Mouse (Mus musculus): ENCODE results near the gene Map2k4.

Gene Map2k4

DNA sequence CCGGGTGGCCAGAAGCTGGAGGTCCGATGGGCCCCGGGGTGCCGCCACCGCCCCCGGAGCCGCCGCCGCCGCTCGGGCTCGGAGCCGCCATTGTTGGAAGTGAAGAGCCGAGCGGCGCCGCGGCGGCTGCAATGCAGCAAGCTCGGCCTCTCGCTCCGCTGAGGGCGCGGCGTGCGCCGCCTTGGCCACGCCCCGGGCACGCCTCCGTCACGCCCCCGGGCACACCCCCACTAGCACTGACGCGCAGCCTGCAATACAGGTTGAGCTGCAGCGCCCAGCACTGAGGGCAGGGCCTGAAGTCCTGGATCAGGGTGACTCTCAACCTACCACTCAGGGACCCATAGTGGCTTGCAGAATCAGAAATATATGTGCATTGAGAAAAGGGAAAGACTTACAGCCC, at the start of gene Map2k4:
Gene Map2k4, minus strand, starts transcription at position 144 of the 400 bp plus-strand sequence.
- peak; percentile 92 for DNase-seq (ENCODE audit: low spot score)

DNA sequence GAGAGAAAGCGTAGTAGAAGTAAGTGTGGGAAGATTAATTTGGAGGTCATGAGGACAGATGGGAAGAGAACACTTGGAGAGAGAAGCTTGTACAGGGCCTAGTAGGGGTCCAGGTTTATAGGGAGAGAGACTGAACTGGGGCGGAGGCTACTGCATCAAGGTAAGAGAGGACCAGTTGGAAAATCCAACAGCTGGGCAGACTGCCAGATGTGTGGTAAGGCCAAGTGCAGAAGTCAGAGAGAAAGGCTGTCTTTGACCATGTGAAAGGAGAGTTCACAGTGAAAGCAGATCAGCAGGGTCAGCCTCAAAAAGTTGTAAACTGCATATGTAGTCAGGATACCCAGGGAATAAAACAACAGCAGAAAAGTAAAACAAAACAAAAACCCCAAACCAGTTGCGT, 36.5 kb upstream of the Map2k4 start:
- DNase-seq (ENCODE audit: low spot score): no peak

DNA sequence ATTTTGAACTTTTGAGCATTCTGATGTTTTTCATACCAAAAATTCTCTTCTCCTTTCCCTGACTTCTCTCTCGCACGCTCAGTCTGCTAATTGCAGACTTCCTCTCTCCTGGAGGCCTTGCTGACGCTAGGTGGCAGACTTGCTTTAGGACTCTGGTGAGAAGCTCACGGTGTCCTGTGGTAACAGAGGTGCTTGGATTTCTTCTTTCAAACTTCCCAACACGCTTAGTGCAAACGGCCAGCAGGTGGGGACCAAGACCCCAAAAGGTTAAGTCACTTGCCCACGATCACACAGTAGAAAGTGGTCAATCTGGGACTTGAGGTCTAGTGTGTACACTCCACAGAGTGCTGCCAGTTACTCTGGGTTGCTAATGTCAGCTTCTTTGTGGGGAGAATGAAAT, 32.8 kb upstream of the Map2k4 start:
- peak; percentile 88 for DNase-seq (ENCODE audit: low spot score)

DNA sequence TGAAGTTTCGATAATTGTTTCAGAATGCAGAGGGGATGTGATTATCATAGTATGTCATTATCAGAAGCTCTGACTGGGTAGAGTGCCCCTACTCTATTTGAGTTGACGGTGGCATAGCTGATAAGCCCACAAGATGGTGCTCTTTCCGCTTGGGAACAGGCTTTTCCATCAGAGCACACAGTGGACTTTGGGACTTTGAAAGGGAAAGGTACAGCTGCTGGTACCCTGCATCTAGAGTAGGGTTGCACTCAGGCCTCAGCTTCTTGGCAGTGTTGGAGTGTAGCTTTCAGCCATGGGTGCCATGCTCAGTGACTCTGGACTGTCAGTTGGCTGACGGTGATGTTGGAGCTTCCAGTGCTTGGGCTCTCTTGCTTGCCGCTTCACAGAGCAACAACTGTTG, 32.2 kb upstream of the Map2k4 start:
- DNase-seq (ENCODE audit: low spot score): peak; percentile 39

DNA sequence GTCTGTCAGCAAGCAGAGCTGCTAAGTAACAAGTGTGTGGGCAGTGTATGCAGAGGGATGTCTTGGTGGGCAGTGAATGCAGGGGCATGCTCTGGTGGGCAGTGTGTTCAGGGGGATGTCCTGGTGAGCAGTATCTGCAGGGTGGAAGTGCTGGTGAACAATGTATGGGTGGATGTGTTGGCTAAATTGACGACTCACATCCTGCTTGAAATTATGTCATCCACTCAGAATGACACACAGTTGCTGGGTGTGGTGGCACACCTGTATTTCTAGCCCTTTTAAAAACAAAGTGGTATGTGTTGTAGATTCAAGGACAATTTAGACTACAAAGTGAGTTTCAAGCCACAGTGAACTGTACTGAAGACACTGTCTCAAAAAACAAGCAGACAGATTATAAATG, 30.1 kb upstream of the Map2k4 start:
- DNase-seq (ENCODE audit: low spot score): no peak

DNA sequence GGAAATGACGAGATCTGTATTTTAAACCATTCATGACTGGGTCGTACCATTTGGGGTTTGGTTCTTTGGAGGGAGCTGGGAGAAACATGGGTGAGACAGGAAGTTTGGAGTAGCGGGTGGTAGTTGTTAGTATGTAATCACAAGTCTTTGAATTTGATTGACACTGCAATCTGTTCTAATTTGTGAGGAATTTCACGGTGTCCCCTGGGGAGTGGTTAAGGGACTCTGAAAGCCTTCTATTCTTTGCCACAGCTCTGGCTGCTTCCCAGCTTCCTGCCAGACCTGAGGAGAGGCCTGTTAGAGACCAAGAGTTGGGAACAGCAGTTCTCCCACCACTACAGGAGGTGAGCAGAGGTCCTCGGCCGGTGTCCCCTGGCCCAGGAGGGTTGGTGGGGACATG, 28.1 kb upstream of the Map2k4 start:
- peak; percentile 15 for DNase-seq (ENCODE audit: low spot score)

DNA sequence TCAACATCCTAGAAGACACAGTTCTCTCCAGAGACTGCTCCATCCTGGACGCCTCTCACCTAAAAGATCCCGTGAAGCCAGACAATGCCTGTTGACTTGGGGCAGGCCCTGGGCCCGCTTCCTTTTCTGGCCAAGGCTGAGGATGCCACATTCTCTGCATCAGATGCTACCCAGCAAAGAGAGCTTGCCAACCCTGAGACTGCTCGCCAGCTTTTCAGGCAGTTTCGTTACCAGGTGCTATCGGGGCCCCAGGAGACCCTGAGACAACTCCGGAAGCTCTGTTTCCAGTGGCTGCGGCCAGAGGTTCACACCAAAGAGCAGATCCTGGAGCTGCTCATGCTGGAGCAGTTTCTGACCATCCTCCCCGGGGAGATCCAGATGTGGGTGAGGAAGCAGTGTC, 26.3 kb upstream of the Map2k4 start:
- DNase-seq (ENCODE audit: low spot score): no peak

DNA sequence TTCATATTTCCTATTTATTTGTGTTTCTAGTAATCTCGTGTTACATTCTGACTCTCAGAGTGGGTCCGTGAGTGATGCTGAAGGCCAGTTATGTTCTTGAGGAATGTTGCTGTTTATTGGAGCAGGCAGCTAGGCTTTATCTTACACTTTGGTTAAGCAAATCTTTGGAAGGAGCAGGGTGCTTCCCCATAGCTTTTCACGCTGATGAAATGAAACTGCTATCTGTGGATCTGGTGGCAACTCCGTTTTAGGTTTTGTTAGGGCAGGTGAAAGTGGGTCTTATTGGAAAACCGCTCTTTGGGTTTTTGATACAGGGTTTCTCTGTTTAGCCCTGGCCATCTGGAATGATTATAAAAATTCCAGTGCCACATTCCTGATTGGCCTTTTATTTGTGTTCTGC, 24.0 kb upstream of the Map2k4 start:
- no peak for DNase-seq (ENCODE audit: low spot score)

DNA sequence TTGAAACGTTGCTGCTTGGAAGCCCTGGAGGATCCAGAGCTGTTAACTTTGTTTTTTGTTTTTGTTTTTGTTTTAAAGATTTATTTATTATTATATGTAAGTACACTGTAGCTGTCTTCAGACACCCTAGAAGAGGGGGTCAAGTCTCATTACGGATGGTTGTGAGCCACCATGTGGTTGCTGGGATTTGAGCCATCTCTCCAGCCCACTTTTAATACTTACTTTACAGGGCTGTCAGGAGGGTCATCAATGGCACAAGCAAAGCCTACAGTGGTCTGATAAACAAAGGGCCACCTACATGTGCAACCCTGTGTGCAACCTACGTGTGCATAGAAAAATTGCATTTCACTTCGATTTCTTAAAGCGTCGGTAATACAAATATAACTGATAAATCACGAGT, 19.5 kb upstream of the Map2k4 start:
- no peak for DNase-seq (ENCODE audit: low spot score)

DNA sequence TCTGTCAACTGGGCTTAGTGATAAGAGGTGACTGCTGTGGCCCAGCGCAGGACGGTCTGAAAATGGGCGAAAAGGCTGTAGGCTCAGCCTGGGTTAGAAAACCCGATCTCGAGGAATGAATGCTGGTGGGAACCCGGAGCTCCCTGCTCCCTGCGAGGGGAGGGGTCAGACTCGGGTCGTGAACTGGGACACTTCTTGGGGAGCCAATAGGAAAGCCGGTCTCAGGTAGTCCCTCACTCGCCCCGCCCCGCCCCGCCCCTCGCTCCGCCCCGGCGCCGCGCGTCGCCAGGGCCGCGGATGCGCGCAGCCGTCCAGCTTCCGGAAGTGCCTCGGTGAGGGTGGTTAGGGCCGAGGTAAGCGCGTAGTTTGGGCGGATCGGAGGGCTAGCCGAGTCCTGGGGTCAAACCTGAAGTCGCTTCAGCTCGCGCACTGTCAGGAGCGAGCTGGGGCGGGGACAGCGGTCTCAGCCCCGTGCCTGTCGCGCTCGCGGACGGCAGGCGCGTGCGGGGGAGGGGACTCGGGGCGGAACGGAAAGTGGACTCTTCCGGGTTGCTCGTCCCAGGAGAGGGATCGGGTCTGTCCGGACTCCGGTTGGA, 18.9 kb upstream of the Map2k4 start, which contains the start of gene Zkscan6:
Gene Zkscan6, plus strand, starts transcription at position 267 of the 596 bp plus-strand sequence.
- peak; percentile 95 for DNase-seq (ENCODE audit: low spot score)

DNA sequence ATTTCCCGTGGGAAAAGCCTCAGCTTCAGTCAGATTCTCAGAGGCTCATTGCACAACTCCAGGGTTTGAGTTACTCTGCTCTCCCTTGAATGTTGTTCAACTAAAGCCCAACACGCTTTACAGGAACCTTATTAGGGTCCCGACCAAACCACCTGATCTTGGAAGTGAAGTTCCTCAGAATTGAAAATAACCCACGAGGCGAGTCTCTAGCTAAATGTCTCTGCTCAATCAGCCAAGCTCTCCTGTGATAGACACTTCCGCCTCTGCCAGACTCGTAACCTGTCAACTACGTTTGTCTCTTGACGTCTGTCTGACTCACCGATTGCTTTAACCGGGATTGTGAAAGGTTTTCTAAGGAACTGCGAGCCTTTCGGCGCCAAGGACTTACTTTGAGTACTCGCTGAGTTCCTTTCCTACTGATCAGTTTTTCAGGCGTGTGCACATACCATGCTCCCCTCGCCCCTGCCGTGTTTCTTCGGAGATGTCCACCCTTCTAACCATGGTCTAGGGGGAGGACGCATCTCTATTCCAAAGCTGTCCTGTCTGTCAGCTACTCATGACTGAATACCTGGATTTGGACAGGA, 18.3 kb upstream of the Map2k4 start:
- peak; percentile 50 for DNase-seq (ENCODE audit: low spot score)

DNA sequence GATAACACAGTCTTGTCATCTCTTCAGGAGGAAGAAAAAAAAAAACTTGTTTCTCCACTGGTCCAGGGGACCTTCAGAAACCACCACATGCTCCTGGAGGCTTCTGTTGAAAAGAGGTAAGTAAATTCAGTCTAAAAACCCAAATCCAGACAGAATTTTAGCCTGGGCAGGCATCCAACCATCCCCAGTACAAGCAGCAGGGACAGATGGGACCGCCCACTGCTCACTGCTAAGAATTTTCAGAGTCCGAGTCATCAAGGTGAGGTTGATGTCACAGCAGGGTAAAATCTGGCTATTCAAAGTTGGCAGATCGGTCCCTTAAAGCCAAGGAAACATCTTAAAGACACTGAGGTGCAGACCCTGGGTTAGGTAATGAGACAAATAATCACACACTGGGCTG, 13.8 kb upstream of the Map2k4 start:
- no peak for DNase-seq (ENCODE audit: low spot score)

DNA sequence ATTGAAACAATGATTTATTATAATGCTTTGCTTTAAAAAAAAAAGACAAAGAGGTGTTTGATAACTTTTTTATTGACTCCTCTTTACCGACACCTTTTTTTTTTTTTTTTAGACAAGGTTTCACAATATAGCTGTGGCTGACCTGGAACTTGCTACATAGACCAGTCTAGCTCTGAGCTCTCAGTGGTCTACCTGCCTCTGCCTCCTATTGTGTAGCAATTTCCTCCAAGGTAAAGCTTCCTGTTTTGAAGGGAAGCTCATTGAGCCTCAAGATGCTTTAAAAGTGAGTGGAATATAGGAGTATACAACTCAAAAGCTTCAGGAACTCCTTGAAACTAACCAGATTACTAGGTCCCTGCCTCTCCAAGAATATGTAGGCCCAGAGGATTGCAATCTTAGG, 7.8 kb upstream of the Map2k4 start:
- no peak for DNase-seq (ENCODE audit: low spot score)

DNA sequence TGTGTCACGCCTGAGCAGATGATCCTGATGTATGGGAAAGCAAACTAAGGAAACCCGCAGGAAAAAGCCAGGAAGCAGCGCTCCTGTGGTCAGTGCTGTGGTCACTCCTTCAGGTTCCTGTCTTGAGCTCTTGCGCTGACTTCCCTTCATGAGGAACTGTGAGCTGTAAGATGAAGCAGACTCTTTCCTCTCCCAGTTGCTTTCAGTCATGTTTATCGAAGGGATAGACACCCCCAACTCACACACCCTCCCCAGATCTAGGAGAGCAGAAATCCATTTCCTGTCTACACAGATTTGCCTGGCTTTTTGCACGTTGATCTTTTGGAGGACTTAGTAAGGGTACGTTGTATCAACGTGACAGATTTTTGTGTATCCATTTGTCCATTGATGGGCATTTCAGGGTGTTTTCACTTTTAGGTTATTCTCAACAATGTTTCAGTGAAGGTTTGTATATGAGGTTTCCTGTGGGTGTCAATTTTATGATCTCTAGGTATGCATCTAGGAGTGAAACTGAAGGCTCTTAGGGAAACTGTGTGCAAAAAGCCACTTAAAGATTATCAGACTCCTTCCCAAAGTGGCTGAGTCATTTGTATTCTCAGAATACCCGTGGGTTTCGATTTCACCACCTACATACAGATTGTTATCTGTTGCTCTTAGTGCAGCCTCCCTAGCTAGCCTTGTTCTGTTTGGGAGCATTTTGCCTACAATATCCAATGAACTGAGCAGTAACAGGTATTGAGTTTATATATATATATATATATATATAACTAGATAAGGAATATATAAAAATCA, 6.5 kb upstream of the Map2k4 start:
- DNase-seq (ENCODE audit: low spot score): no peak

DNA sequence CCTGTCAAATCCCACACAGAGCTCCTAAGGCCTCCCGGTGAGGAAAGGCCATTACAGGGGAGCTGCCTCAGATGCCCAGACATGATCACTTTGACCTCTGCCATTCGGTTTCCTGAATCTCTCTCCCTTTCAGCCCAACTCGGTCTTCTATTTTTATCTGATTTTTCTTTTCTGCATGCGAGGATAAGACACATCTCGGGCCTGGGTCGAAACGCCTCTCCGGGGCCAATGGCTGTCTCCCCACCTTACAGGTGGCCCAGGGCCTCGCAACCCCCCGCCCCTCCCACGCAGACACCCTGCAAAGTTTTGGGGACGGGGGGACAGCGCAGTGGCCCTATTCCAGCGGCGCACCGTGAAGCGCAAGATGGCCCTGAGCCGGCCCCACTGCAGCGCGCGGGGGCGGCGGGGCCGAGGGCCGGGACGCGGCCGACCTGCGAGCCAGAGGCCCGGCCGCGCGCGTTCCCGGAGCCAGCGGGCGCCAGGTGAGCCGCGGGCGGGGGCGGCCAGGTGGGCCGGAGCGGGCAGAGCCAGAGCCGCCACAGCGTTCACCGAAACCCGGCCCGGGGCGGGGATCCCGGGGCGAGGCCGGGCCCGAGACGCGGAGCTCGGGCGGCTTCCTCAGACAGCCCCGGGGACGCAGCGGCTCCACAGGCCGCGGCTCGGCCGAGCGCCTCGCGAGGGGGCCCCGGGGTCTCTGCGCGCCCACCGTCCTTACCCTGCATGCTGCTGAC, 511 bp downstream of the Map2k4 start:
- DNase-seq (ENCODE audit: low spot score): peak; percentile 52

DNA sequence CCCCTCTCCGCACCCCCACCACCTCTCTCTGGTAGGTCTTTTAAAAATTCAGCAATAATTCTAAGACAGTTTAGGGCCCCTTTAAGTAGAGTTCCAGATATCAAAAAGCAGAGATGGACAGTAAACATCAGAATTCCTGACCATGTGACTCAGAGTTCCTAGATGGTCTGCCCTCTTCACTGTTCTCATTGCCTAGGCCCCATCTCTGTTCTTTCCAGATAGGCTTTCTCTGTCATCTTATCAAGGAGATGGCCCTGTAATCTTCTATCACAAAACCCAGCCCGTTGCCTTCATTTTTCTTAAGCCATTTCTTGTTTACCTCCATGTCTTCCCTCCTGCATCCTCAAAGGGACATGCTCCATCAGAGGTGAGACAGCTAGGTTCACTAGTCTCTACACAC, 1.9 kb downstream of the Map2k4 start:
- no peak for DNase-seq (ENCODE audit: low spot score)

DNA sequence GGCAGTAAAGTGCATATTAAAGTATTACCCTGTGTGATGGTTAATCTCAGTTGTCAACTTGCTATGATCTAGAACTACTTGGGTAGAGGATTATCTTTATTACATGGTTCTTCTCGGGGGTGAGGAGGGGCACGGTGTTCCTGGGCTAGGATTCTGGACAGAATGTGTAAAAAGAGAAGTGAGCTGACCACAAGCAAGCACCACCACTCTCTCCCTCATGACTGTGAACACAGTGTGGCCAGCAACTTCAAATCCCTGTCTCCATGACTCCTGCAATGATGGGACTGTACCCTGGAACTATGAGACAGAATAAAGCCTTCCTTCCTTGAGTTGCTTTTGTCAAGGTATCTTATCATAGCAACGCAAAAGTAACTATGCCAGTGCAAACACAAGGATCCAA, 6.5 kb downstream of the Map2k4 start:
- no peak for DNase-seq (ENCODE audit: low spot score)

DNA sequence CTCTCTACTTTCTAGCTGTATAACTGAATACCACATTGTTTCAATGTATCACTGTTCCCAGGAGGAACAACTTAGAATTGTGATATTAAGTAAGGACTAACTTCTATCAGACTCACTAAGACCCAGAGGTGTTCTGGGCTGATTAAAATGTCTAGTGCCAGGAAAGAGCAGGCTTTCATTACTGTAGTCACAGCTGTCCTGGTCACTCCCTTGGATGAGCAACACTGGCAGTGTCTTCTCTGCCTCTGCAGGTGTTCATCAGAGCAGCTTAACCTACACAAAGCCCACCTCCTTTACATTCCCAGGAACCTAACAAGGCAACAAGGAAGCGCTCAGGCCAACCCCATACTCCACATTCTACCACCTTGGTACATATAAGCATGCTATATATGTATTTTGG, 8.5 kb downstream of the Map2k4 start:
- DNase-seq (ENCODE audit: low spot score): no peak

DNA sequence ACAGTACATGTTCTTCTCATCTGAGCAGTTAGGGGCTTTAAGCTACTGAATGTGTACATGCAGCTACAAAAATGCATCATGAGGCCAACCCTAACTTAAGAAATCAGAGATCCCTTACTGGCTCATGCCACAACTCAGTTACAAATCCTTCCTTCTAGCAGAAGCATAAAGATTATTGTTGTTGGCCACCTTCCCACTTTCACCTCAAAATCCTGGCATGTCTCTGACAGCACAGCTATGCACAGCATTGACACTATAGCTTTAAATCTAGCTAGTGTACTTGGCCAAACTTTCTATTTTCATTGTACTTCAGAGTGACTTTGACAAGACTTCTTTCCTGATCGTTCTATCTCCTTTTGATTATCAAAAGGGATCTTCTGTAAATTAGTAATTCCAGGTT, 9.0 kb downstream of the Map2k4 start:
- DNase-seq (ENCODE audit: low spot score): no peak

DNA sequence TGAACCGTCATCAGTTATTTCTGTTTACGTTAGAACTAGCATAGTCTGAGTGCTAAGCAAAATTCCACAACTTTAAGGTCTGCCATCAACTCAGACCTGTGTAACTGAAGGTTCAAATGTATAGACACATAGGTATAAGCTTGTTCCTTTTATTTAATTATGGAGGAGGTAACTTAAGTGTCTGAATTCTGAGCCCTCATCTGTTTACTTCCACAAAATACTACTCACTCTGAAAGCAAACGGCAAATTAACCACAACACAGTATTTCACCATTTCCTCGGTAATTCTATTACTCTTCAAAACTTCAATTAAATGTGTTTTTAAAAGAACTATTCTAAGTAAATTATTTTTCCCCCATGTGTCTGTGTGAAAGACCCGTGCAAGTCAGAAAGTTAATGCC, 10.3 kb downstream of the Map2k4 start:
- no peak for DNase-seq (ENCODE audit: low spot score)

DNA sequence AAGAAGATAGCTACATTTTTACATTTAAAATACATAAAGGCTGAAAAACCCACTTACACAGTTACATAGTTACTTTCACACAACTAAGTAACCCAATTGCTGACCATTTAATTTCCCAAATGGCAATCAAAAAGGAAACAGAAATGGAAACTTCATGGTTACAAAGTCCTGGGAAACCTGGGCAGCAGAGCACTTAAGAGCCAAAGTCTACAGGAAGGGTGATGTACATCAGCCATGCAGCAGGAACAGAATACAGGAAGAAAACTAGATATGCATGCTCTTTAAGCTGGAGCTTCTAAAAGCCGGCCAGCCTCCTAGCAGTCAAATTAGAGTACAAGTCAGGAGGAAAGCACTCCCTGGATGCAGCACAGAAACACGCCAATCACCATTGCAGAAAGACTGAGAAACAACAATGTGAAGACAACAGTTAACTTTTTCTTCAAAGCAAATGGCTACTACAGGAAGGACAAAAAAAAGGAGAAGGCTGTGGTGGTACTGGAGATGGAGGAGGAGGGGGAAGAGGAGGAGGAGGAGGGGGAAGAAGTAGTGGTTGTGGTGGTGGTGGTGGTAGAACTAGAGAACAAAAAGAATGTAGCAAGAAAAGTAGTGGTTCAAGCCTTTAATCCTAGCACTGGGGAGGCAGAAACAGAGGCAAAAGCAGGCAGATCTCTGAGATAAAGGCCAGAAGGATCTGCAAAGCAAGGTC, 11.0 kb downstream of the Map2k4 start:
- DNase-seq (ENCODE audit: low spot score): no peak
